Mouse (Mus musculus) CD8-positive naive resting alpha-beta T cell, adult 57 days (primary cell): ENCODE results near the gene Gpr88. TPM values are rescaled to one million over a fixed set of nuclear protein-coding genes. Genes with fewer than 3 reads are reported as not detected.

Experiments
- total RNA-seq: library from RNA; stranded (reverse); gene quantifications from one replicate; pipeline ENCODE4 v1.2.4, GENCODE M21; 2023

Gpr88 gene
- total RNA-seq = not detected

GRCm38 (mm10) chr3:116253077-116253531 is at the start of gene Gpr88:
Gene Gpr88, minus strand, starts transcription at chr3:116253503.

Other genes starting within 250 kb of the Gpr88 start
- 40.8 TPM for gene Slc30a7, start 246.1 kb downstream of the Gpr88 start, total RNA-seq
- 2.3 TPM for gene Extl2, start 246.0 kb downstream of the Gpr88 start, total RNA-seq
- gene Vcam1, start 123.8 kb downstream of the Gpr88 start, total RNA-seq = 7.5 TPM
- 17.5 TPM for gene Cdc14a, start 170.5 kb upstream of the Gpr88 start, total RNA-seq